Mouse (Mus musculus) limb, embryonic 14.5 days (tissue): Measurements from ENCODE around the gene Jade1. TPM values are rescaled to one million over a fixed set of nuclear protein-coding genes. Genes with fewer than 3 reads are reported as not detected.
A peak's percentile ranks its signal among the peaks of the same experiment; 100 is the strongest.

ENCODE experiments used
- ATAC-seq: fragments of 200-750 bp; cut with Nextera tagmentation; 2 replicates; pipeline ENCODE4 v1.8.0; 2017; ENCODE audit warnings: low read depth, moderate number of reproducible peaks, moderate TSS enrichment; ENCODE audit not compliant: low FRiP score
- DNase-seq: peaks from one replicate; pipeline ENCODE4 v3.0.0-alpha.2; 2015; ENCODE audit warnings: low spot score
- H3K27ac ChIP-seq: fragments of 300-500 bp; sonication (generic); replicated peaks from 2 replicates; pipeline ENCODE4 v1.5.1; 2014; ENCODE audit warnings: low read depth, mild to moderate bottlenecking, low read length, moderate library complexity, mixed read lengths
- H3K27me3 ChIP-seq: fragments of 300-500 bp; sonication (generic); 2 replicates; pipeline ENCODE4 v1.6.1; 2014; ENCODE audit warnings: low read length, mixed read lengths; ENCODE audit not compliant: control insufficient read depth, insufficient read depth
- H3K36me3 ChIP-seq: fragments of 300-500 bp; sonication (generic); 2 replicates; pipeline ENCODE4 v1.6.1; 2014; ENCODE audit warnings: mild to moderate bottlenecking, low read length, moderate library complexity, mixed read lengths; ENCODE audit not compliant: control insufficient read depth, insufficient read depth
- H3K4me1 ChIP-seq: fragments of 300-500 bp; sonication (generic); 2 replicates; pipeline ENCODE4 v1.6.1; 2014; ENCODE audit warnings: antibody characterized with exemption, low read length, mixed read lengths; ENCODE audit not compliant: control insufficient read depth, insufficient read depth
- H3K4me2 ChIP-seq: fragments of 300-500 bp; sonication (generic); replicated peaks from 2 replicates; pipeline ENCODE4 v1.6.1; 2014; ENCODE audit warnings: low read depth, mild to moderate bottlenecking, low read length, moderate library complexity; ENCODE audit not compliant: severe bottlenecking
- H3K4me3 ChIP-seq: fragments of 300-500 bp; sonication (generic); replicated peaks from 2 replicates; pipeline ENCODE4 v1.5.1; 2014; ENCODE audit warnings: low read length
- H3K9ac ChIP-seq: fragments of 300-500 bp; sonication (generic); 2 replicates; pipeline ENCODE4 v1.6.1; 2014; ENCODE audit warnings: mild to moderate bottlenecking, low read depth, low read length, moderate library complexity; ENCODE audit not compliant: severe bottlenecking
- H3K9me3 ChIP-seq: fragments of 300-500 bp; sonication (generic); 2 replicates; pipeline ENCODE4 v1.6.1; 2016; ENCODE audit warnings: low read length; ENCODE audit not compliant: control insufficient read depth
- POLR2A ChIP-seq: fragments of 200-500 bp; IDR thresholded peaks from 2 replicates; pipeline ENCODE4 v1.8.0; 2012; ENCODE audit warnings: inconsistent platforms, mild to moderate bottlenecking, moderate library complexity, borderline replicate concordance; ENCODE audit not compliant: insufficient read depth, insufficient read length; ENCODE audit errors: extremely low read depth
- WGBS: fragments of 180-500 bp; shearing (Covaris S2); extraction: QIAGEN DNeasy Blood & Tissue Kit; methylation state at CpG from one replicate; pipeline ENCODE4 v1.1.7; 2014; 5-methylcytosine and 5-hydroxymethylcytosine counted together
- polyA plus RNA-seq, 2 experiments: library from polyadenylated mRNA; depleted of rRNA in 1 of 2; stranded (reverse) in 1 of 2; unstranded in 1 of 2; fragments of >200 nt; fragmentation: Nextera tagmentation in 1 of 2; extraction: Ambion mirVana in 1 of 2; gene quantifications; 2 replicates each; pipeline versions ENCODE4 v1.2.1 to v1.2.3; 2012 to 2014

Jade1 gene
- polyA plus RNA-seq, 2 experiments, result 8.8 to 12.8 TPM

DNA sequence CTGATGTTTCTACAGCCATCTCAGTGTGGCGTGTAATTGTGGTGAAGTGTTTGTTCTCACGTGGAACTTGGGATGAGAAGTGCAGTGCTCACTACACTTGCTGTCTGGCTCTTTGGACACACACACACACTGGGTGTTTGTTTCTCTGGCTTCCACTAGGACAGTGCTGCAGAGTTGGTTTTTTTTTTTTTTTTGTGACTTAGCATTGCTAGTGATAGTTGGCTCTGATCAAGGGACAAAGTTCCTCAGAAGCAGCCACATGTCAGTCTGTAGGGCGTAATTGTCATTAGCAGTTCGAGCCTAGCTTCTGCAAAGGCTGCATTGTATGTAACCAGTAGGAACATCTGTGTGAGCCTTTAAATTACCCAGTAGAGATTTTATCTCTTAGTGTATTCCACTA lies 16.6 kb downstream of the Jade1 start:
- WGBS, result 74% methylated on average over 4 of the region's 4 CpGs
- no peak overlapping the region for H3K27ac ChIP-seq

DNA sequence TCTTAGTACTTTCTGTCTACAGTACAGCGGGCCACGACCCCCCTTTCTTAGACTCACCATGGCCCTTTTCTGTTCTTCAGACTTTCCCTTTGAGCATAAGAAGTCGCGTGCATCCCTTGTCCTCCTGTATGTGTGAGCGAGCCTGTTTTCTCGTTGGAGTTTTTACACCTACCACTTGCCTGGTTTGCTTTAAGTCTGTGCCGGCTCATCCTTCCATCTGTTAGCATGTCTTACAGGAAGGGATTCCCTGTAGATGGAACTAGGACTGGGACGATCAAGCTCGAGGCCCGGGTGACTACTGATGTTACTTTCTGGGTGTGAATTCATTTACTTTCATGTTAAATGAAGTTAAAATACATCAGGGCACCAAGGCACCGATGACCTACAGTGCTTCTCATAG lies 17.4 kb downstream of the Jade1 start:
- Histone ChIP-seq H3K4me1 (peaks cover 9% of the 10 kb centered on the region; the same call in 1 of the 2 replicates), H3K4me2 (no peak overlapping the region), H3K27me3 (no peaks in the 10 kb centered on the region), H3K9ac (no peak overlapping the region), H3K36me3 (no peaks in the 10 kb centered on the region), H3K9me3 (no peaks in the 10 kb centered on the region), H3K4me3 (no peak overlapping the region), H3K27ac (no peak overlapping the region)
- DNase-seq, result no peak
- no peak for ATAC-seq
- no peak for TF ChIP-seq POLR2A
- WGBS, result 86% methylated on average over 11 of the region's 11 CpGs

More for the DNA sequence above, 16.6 kb downstream of the Jade1 start:
- Histone ChIP-seq H3K4me2 (no peak overlapping the region), H3K36me3 (no peaks in the 10 kb centered on the region), H3K9me3 (no peaks in the 10 kb centered on the region), H3K27me3 (no peaks in the 10 kb centered on the region), H3K4me3 (no peak overlapping the region), H3K9ac (no peak overlapping the region), H3K4me1 (peaks cover 9% of the 10 kb centered on the region; the same call in 1 of the 2 replicates)
- TF ChIP-seq POLR2A, result no peak
- DNase-seq, result no peak
- ATAC-seq, result no peak

DNA sequence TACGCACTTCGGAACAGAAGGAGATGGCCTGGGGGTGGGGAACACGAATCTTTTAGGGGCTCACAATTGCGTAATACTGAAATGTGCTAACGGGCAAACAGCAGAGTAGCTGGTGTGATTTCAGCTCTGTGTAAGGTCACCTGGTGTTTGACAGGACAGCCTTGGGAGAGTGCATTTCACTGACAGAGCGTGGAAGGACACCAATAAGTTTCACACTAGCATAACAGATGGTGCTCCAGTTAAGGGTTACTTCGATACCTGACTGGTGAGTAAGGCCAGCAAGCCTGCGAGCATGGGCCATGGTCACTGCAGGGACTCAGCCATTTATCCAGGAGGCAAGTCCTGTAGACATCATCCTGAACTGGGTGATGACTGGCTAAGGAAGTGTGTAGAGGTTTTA lies 18.7 kb downstream of the Jade1 start:
- WGBS, result 39% methylated on average over 8 of the region's 8 CpGs
- Histone ChIP-seq H3K4me1 (peaks cover 9% of the 10 kb centered on the region; the same call in 1 of the 2 replicates), H3K4me3 (no peak overlapping the region), H3K4me2 (no peak overlapping the region), H3K27me3 (no peaks in the 10 kb centered on the region), H3K9ac (no peak overlapping the region), H3K9me3 (no peaks in the 10 kb centered on the region), H3K36me3 (no peaks in the 10 kb centered on the region), H3K27ac (no peak overlapping the region)
- ATAC-seq (no peak), DNase-seq (no peak)
- TF ChIP-seq POLR2A, result no peak

DNA sequence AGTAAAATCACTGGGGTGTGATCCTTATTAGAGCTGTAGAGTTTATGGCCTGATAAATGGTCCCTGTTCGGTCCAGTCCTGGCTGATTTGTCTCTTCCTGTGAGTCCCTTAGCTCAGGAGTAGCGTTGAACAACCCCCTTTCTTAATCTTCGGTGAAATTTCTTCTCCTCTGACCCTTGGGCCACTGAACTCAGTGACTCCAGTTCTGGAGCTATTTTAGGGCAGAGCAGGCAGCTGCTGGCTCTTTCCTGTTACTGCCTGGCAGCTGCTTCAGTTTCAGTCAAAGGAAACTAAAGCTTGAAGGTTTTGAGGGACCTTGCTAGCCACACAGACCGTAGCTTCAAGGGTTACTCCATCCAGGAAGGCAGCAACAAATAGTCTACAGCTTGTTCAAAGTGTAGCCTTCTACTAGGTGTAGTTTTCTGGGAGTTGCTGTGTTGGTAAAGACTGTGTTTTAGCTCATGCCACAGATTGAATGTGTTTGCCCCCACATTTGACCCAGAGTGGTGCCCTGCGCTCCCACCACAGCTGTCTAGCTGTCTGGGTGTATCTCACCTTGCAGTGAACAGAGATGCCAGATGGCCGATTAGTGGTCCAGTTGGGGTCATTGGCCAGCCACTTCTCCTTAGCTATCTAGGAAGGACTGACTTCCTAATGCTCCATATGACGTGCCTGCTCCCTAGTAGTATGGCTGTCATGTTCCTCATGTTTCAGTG lies 19.3 kb downstream of the Jade1 start:
- 41% methylated on average over 7 of the region's 7 CpGs for WGBS
- Histone ChIP-seq H3K27ac (no peak overlapping the region), H3K4me2 (no peak overlapping the region), H3K27me3 (no peaks in the 10 kb centered on the region), H3K9me3 (no peaks in the 10 kb centered on the region), H3K4me3 (no peak overlapping the region), H3K9ac (no peak overlapping the region), H3K4me1 (peaks cover 9% of the 10 kb centered on the region; the same call in 1 of the 2 replicates), H3K36me3 (no peaks in the 10 kb centered on the region)
- TF ChIP-seq POLR2A, result no peak
- DNase-seq, result no peak
- peak; percentile 62; the same call in 1 of the 2 replicates for ATAC-seq

DNA sequence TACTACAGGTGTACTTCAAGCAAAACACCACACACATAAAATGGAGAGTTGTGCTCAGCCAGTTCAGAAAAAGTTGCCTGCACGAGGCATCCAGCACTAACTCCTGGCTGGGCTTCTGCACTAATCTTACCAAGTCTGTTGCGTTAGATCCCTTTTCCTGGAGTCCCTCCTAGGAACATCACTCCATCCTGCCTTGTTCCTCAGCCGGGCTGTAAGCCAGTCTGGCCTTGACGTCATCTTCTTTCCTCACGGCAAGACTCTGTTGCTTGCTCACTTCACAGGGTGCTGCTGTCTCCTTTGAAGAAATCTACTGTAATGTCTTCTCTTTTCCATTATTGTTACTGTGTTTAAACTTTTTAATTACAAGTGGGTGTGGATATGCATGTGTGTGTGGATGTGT lies 20.4 kb downstream of the Jade1 start:
- Histone ChIP-seq H3K9ac (no peak overlapping the region), H3K4me3 (no peak overlapping the region), H3K4me1 (peaks cover 9% of the 10 kb centered on the region; the same call in 1 of the 2 replicates), H3K9me3 (no peaks in the 10 kb centered on the region), H3K36me3 (no peaks in the 10 kb centered on the region), H3K4me2 (no peak overlapping the region), H3K27me3 (no peaks in the 10 kb centered on the region), H3K27ac (no peak overlapping the region)
- ATAC-seq (no peak), DNase-seq (no peak)
- 70% methylated on average over 5 of the region's 5 CpGs for WGBS
- TF ChIP-seq POLR2A, result no peak
